ENCODE assay signal across 15 mouse cellular contexts in genomic region chr16:93834076-93834475, GRCm38 (mm10). TPM values are rescaled to one million over a fixed set of nuclear protein-coding genes. Genes with fewer than 3 reads are reported as not detected.
A peak's percentile ranks its signal among the peaks of the same experiment; 100 is the strongest.
DNase-seq lines count a peak whose midpoint lies in the region; ATAC-seq and TF ChIP-seq lines count a peak whose summit lies in the region.
"Had no signal": no experiment of that assay in that cellular context is flagged by ENCODE, and none has a peak within 500 bp of the region (broad histone marks: within the 10 kb centered on the region; RNA-seq: fewer than 3 reads in every experiment).

No protein-coding gene starts in this region.

- no peak overlapping the region for H3K9ac ChIP-seq in forebrain, embryonic 13.5 days
- H3K9ac ChIP-seq in forebrain, embryonic 16.5 days (replicated peaks; ENCODE audit: low read depth, low read length): no peak overlapping the region
- H3K9ac ChIP-seq in limb, embryonic 13.5 days: no peak overlapping the region
- H3K9ac ChIP-seq in ES-E14 (ENCODE audit: insufficient read depth, low read depth, low read length, poor library complexity, severe bottlenecking): peak overlapping the region; percentile 61; the same call in 1 of the 2 replicates
- H3K9ac ChIP-seq in liver, embryonic 13.5 days: peak overlapping the region; percentile 99; the same call in 1 of the 2 replicates
- H3K9ac ChIP-seq: embryonic facial prominence, embryonic 12.5 days had no signal

- peak overlapping the region; percentile 87; the same call in 1 of the 2 replicates for H3K4me2 ChIP-seq in forebrain, embryonic 13.5 days
- no peak overlapping the region for H3K4me2 ChIP-seq in forebrain, embryonic 16.5 days (ENCODE audit: low read length)
- H3K4me2 ChIP-seq in limb, embryonic 13.5 days (replicated peaks): 0 out of 2 replicates have a peak overlapping the region, but pooled peaks have one; percentile 5
- peak overlapping the region; percentile 83 for H3K4me2 ChIP-seq in liver, embryonic 13.5 days

- WGBS in forebrain, embryonic 13.5 days: 88% methylated on average over 2 of the region's 2 CpGs
- WGBS in forebrain, embryonic 16.5 days: 96% methylated on average over 2 of the region's 2 CpGs
- 91% methylated on average over 2 of the region's 2 CpGs for WGBS in limb, embryonic 13.5 days
- 92% methylated on average over 2 of the region's 2 CpGs for WGBS in limb, embryonic 10.5 days
- WGBS in liver, embryonic 13.5 days (ENCODE audit: insufficient replicate concordance): 84% methylated on average over 2 of the region's 2 CpGs

- ATAC-seq in forebrain, embryonic 13.5 days: no peak
- no peak for ATAC-seq in forebrain, embryonic 16.5 days
- no peak for ATAC-seq in limb, embryonic 13.5 days (ENCODE audit: low FRiP score, low read depth)
- ATAC-seq in liver, embryonic 13.5 days (ENCODE audit: low read depth): no peak

- peaks cover 18% of the 10 kb centered on the region for H3K4me1 ChIP-seq in forebrain, embryonic 13.5 days
- peaks cover 18% of the 10 kb centered on the region for H3K4me1 ChIP-seq in forebrain, embryonic 16.5 days (replicated peaks; ENCODE audit: control insufficient read depth, insufficient read depth, low read length)
- peaks cover 15% of the 10 kb centered on the region for H3K4me1 ChIP-seq in limb, embryonic 13.5 days
- peaks cover 7% of the 10 kb centered on the region for H3K4me1 ChIP-seq in limb, embryonic 10.5 days
- H3K4me1 ChIP-seq in ES-E14 (ENCODE audit: control insufficient read depth in 2 of 2, insufficient read depth in 2 of 2, low read length in 2 of 2, poor library complexity in 1 of 2): peaks cover 7 to 12% of the 10 kb centered on the region in 2 experiments; a peak in 3 of 4 replicates
- peaks cover 46% of the 10 kb centered on the region for H3K4me1 ChIP-seq in liver, embryonic 13.5 days (replicated peaks)

- in situ Hi-C loops in ES-E14 (cut with MboI; ENCODE audit: low sequenced_read_pairs in 2 of 2, unreplicated experiment in 2 of 2): no loop called here

- no peak for DNase-seq in limb, embryonic 10.5 days (ENCODE audit: low spot score)
- DNase-seq in ES-E14 (ENCODE audit: low read depth, low spot score): no peak
- DNase-seq in liver, embryonic 13.5 days: no peak
- DNase-seq in frontal cortex, postnatal 36 days (ENCODE audit: low spot score in 2 of 2): no peak
- DNase-seq in left cerebral cortex, adult 9 months (ENCODE audit: low spot score in 2 of 2): no peak
- DNase-seq: adrenal gland, postnatal 25 days; B cell, adult 2 months; kidney, postnatal 14 days; right cerebral cortex, postnatal 14 days; thymus, adult 18-20 months had no signal

- H3K4me3 ChIP-seq in forebrain, embryonic 13.5 days: no peak overlapping the region
- no peak overlapping the region for H3K4me3 ChIP-seq in forebrain, embryonic 16.5 days (replicated peaks; ENCODE audit: low read length)
- no peak overlapping the region for H3K4me3 ChIP-seq in limb, embryonic 13.5 days
- no peak overlapping the region; the same call in 1 of the 2 replicates for H3K4me3 ChIP-seq in limb, embryonic 10.5 days
- peak overlapping the region in 1 of 2 experiments; percentile 91; a peak in 1 of 4 replicates for H3K4me3 ChIP-seq in ES-E14 (ENCODE audit: insufficient read depth in 1 of 2, low read depth in 1 of 2, low read length in 2 of 2, poor library complexity in 1 of 2, severe bottlenecking in 1 of 2)
- H3K4me3 ChIP-seq in liver, embryonic 13.5 days (replicated peaks): peak overlapping the region; percentile 98; the same call in 1 of the 2 replicates
- H3K4me3 ChIP-seq: left cerebral cortex, adult 2 months had no signal

- 0 out of 2 replicates have a peak, but pooled peaks cover 2% of the 10 kb centered on the region for H3K9me3 ChIP-seq in forebrain, embryonic 13.5 days (replicated peaks)
- peaks cover 4% of the 10 kb centered on the region; the same call in 1 of the 2 replicates for H3K9me3 ChIP-seq in forebrain, embryonic 16.5 days (ENCODE audit: control insufficient read depth, low read length)
- H3K9me3 ChIP-seq in limb, embryonic 13.5 days: peaks cover under 1% of the 10 kb centered on the region; the same call in 1 of the 2 replicates
- H3K9me3 ChIP-seq in limb, embryonic 10.5 days (replicated peaks): no peaks in the 10 kb centered on the region
- no peaks in the 10 kb centered on the region for H3K9me3 ChIP-seq in ES-E14 (ENCODE audit: control insufficient read depth, insufficient read depth, low read depth, low read length)
- no peaks in the 10 kb centered on the region for H3K9me3 ChIP-seq in liver, embryonic 13.5 days (replicated peaks)
- H3K9me3 ChIP-seq: embryonic facial prominence, embryonic 12.5 days had no signal

- peaks cover 5% of the 10 kb centered on the region; the same call in 1 of the 2 replicates for H3K36me3 ChIP-seq in forebrain, embryonic 13.5 days (ENCODE audit: poor library complexity, severe bottlenecking)
- H3K36me3 ChIP-seq in forebrain, embryonic 16.5 days (ENCODE audit: control insufficient read depth, insufficient read depth): no peaks in the 10 kb centered on the region
- H3K36me3 ChIP-seq in limb, embryonic 13.5 days: peaks cover 3% of the 10 kb centered on the region; the same call in 1 of the 2 replicates
- peaks cover 22% of the 10 kb centered on the region for H3K36me3 ChIP-seq in limb, embryonic 10.5 days
- 0 out of 2 replicates have a peak, but pooled peaks cover 3% of the 10 kb centered on the region for H3K36me3 ChIP-seq in ES-E14 (ENCODE audit: control insufficient read depth, insufficient read depth, low read length, poor library complexity, severe bottlenecking)
- peaks cover 11% of the 10 kb centered on the region; the same call in 1 of the 2 replicates for H3K36me3 ChIP-seq in liver, embryonic 13.5 days

- H3K27ac ChIP-seq in forebrain, embryonic 13.5 days: no peak overlapping the region
- H3K27ac ChIP-seq in forebrain, embryonic 16.5 days (ENCODE audit: low read length): no peak overlapping the region
- H3K27ac ChIP-seq in limb, embryonic 13.5 days: no peak overlapping the region
- H3K27ac ChIP-seq in limb, embryonic 10.5 days: no peak overlapping the region
- H3K27ac ChIP-seq in ES-E14 (ENCODE audit: insufficient read depth, low read depth, low read length, poor library complexity, severe bottlenecking): no peak overlapping the region
- peak overlapping the region; percentile 19; the same call in 1 of the 2 replicates for H3K27ac ChIP-seq in liver, embryonic 13.5 days
- H3K27ac ChIP-seq: embryonic facial prominence, embryonic 12.5 days; left cerebral cortex, adult 2 months had no signal

- no peaks in the 10 kb centered on the region for H3K27me3 ChIP-seq in forebrain, embryonic 13.5 days
- no peaks in the 10 kb centered on the region for H3K27me3 ChIP-seq in forebrain, embryonic 16.5 days (replicated peaks; ENCODE audit: control insufficient read depth, insufficient read depth, low read length)
- H3K27me3 ChIP-seq in limb, embryonic 13.5 days: no peaks in the 10 kb centered on the region
- no peaks in the 10 kb centered on the region for H3K27me3 ChIP-seq in limb, embryonic 10.5 days (ENCODE audit: low read depth, poor library complexity, severe bottlenecking)
- H3K27me3 ChIP-seq in liver, embryonic 13.5 days: no peaks in the 10 kb centered on the region
- H3K27me3 ChIP-seq: embryonic facial prominence, embryonic 12.5 days had no signal

TF ChIP-seq in ES-E14, 5 proteins besides CTCF, POLR2A, EP300 and RAD21:
- TF ChIP-seq MAFK (IDR thresholded peaks at IDR 0.05; ENCODE audit: insufficient read depth, low read depth, low read length): no peak
- no peak for TF ChIP-seq HCFC1 (IDR thresholded peaks at IDR 0.05; ENCODE audit: borderline replicate concordance, insufficient read depth, low read length)
- no peak for TF ChIP-seq CHD2 (IDR thresholded peaks at IDR 0.05; ENCODE audit: low read depth, low read length)
- no peak for TF ChIP-seq ZNF384 (IDR thresholded peaks at IDR 0.05; ENCODE audit: low read depth, low read length)
- no peak for TF ChIP-seq ZC3H11A (IDR thresholded peaks at IDR 0.05; ENCODE audit: borderline replicate concordance, low read depth, low read length)

RNA-seq across cellular contexts. Expression of gene Morc3, which starts 2.2 kb away (rescaled TPM):
- 34.5 and 41.9 TPM in 2 replicates for polyA plus RNA-seq in forebrain, embryonic 13.5 days (2015; fragmentation: Nextera tagmentation; extraction: Ambion mirVana)
- 38.2 and 39.7 TPM in 2 replicates for polyA plus RNA-seq in forebrain, embryonic 16.5 days (2015; fragmentation: Nextera tagmentation; extraction: Ambion mirVana)
- 38.5 TPM in 2 replicates for polyA plus RNA-seq in limb, embryonic 13.5 days (2015; fragmentation: Nextera tagmentation; extraction: Ambion mirVana)
- polyA plus RNA-seq in limb, embryonic 10.5 days (2016; fragmentation: Nextera tagmentation; extraction: Ambion mirVana): 28.9 and 31.0 TPM in 2 replicates
- total RNA-seq in ES-E14 (2012; rRNA removed): 90.3 and 98.4 TPM in 2 replicates
- polyA plus RNA-seq in liver, embryonic 13.5 days (2015; fragmentation: Nextera tagmentation; extraction: Ambion mirVana): 19.1 and 22.3 TPM in 2 replicates

RNA-seq across cellular contexts. Expression of gene Chaf1b, which starts 49.6 kb away (rescaled TPM):
- 70.0 and 74.4 TPM in 2 replicates for polyA plus RNA-seq in forebrain, embryonic 13.5 days (2015; fragmentation: Nextera tagmentation; extraction: Ambion mirVana)
- polyA plus RNA-seq in forebrain, embryonic 16.5 days (2015; fragmentation: Nextera tagmentation; extraction: Ambion mirVana): 36.0 and 40.4 TPM in 2 replicates
- 75.1 and 80.0 TPM in 2 replicates for polyA plus RNA-seq in limb, embryonic 13.5 days (2015; fragmentation: Nextera tagmentation; extraction: Ambion mirVana)
- polyA plus RNA-seq in limb, embryonic 10.5 days (2016; fragmentation: Nextera tagmentation; extraction: Ambion mirVana): 137 and 146 TPM in 2 replicates
- total RNA-seq in ES-E14 (2012; rRNA removed): 39.5 and 44.2 TPM in 2 replicates
- polyA plus RNA-seq in liver, embryonic 13.5 days (2015; fragmentation: Nextera tagmentation; extraction: Ambion mirVana): 58.1 and 65.6 TPM in 2 replicates

Comparison
In these comparisons a context has a peak if more than half of its experiments do, and no peak if none do; other contexts are left out.
1. H3K9ac ChIP-seq: peak in ES-E14 (single experiment) and liver, embryonic 13.5 days (single experiment); none in forebrain, embryonic 13.5 days (single experiment), forebrain, embryonic 16.5 days (single experiment) and limb, embryonic 13.5 days (single experiment).